In the genomic region with DNA sequence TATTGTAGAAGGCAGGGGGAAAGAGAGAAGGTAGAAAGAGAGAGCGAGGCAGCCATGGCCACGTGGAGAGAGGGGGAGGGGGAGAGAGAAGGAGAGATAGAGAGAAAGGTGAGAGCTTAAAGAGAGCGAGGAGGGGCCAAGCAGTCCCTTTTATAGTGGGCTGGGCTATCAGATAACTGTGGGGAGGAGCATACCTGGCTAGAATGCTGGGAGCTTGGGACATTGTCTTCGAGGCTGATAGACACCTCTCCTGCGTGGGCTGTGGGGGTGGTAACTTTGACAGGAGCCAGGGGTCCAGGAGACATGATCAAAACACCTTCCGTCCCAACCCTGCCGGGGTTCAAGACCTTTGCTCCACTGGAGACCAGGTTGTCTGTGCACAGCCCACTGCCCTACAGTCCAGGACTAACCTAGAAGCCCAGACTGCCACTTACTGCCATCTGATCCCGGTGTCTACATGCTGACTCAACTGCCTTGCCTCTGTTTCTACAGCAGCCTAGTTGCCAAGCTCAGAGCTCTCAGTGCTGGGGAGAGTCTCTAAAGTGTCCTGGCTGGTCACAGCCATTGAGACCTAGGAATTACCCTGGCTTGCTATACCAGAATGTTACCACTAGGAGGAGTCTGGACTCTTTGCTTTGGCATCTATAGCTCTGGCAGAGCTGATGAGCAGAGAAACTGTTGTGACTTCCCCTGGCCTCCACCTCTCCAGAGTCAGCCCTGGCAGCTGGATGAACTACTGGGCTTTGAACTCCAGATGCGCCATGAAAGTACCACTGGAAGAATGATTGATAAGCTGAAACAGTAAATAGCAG, we compare ENCODE assay signal across 8 mouse cellular contexts.
DNase-seq lines count a peak whose midpoint lies in the region; ATAC-seq and TF ChIP-seq lines count a peak whose summit lies in the region.

No protein-coding gene starts in this region.

- no peak for TF ChIP-seq EP300 in CH12.LX (IDR thresholded peaks at IDR 0.05; ENCODE audit: low read length)

- ATAC-seq in heart, embryonic 14.5 days (ENCODE audit: insufficient number of reproducible peaks, insufficient read depth, low FRiP score, low read depth) = peak; percentile 50
- peak; percentile 62; the same call in 1 of the 2 replicates for ATAC-seq in kidney, embryonic 15.5 days (replicated peaks; ENCODE audit: low FRiP score)
- ATAC-seq in liver, embryonic 11.5 days (replicated peaks; ENCODE audit: low FRiP score) = peak; percentile 64

- no peaks in the 10 kb centered on the region for H3K36me3 ChIP-seq in CH12.LX (replicated peaks in 1 of 2; ENCODE audit: control insufficient read depth in 1 of 2, insufficient read depth in 1 of 2, low read length in 1 of 2)
- H3K36me3 ChIP-seq in embryonic facial prominence, embryonic 10.5 days (replicated peaks) = no peaks in the 10 kb centered on the region
- no peaks in the 10 kb centered on the region for H3K36me3 ChIP-seq in heart, embryonic 14.5 days (ENCODE audit: control insufficient read depth, insufficient read depth, low read length)
- H3K36me3 ChIP-seq in kidney, embryonic 15.5 days = no peaks in the 10 kb centered on the region
- no peaks in the 10 kb centered on the region for H3K36me3 ChIP-seq in liver, embryonic 11.5 days (ENCODE audit: control insufficient read depth, insufficient read depth, low read length)

- 63% methylated on average over 9 of the region's 9 CpGs for WGBS in embryonic facial prominence, embryonic 10.5 days
- 57% methylated on average over 9 of the region's 9 CpGs for WGBS in heart, embryonic 14.5 days
- WGBS in kidney, embryonic 15.5 days = 68% methylated on average over 9 of the region's 9 CpGs
- WGBS in liver, embryonic 11.5 days = 62% methylated on average over 9 of the region's 9 CpGs

- H3K9me3 ChIP-seq in CH12.LX (replicated peaks; ENCODE audit: low read length) = no peaks in the 10 kb centered on the region
- H3K9me3 ChIP-seq in embryonic facial prominence, embryonic 10.5 days = no peaks in the 10 kb centered on the region
- H3K9me3 ChIP-seq in heart, embryonic 14.5 days (ENCODE audit: control insufficient read depth, low read length) = no peaks in the 10 kb centered on the region
- no peaks in the 10 kb centered on the region for H3K9me3 ChIP-seq in kidney, embryonic 15.5 days (replicated peaks)
- no peaks in the 10 kb centered on the region for H3K9me3 ChIP-seq in liver, embryonic 11.5 days (ENCODE audit: control insufficient read depth, low read length)

- no peaks in the 10 kb centered on the region for H3K79me2 ChIP-seq in CH12.LX (replicated peaks; ENCODE audit: control insufficient read depth, extremely low read depth, insufficient read depth, poor library complexity, severe bottlenecking)

- no peak overlapping the region for H3K9ac ChIP-seq in CH12.LX (ENCODE audit: insufficient read depth, low read depth)
- no peak overlapping the region for H3K9ac ChIP-seq in heart, embryonic 14.5 days (ENCODE audit: low read length)
- no peak overlapping the region for H3K9ac ChIP-seq in kidney, embryonic 15.5 days
- H3K9ac ChIP-seq in liver, embryonic 11.5 days (ENCODE audit: low read depth, low read length) = no peak overlapping the region

- no peak overlapping the region for H3K4me2 ChIP-seq in CH12.LX (ENCODE audit: insufficient read depth, low read depth, poor library complexity, severe bottlenecking)
- no peak overlapping the region for H3K4me2 ChIP-seq in heart, embryonic 14.5 days (ENCODE audit: low read length)
- H3K4me2 ChIP-seq in kidney, embryonic 15.5 days = no peak overlapping the region
- no peak overlapping the region for H3K4me2 ChIP-seq in liver, embryonic 11.5 days

- H3K4me1 ChIP-seq in CH12.LX (ENCODE audit: control insufficient read depth in 1 of 2, insufficient read depth in 2 of 2) = 0 out of 4 replicates have a peak, but pooled peaks cover 0 to 2% of the 10 kb centered on the region in 2 experiments
- peaks cover 8% of the 10 kb centered on the region; the same call in 1 of the 2 replicates for H3K4me1 ChIP-seq in embryonic facial prominence, embryonic 10.5 days
- peaks cover 3 to 4% of the 10 kb centered on the region in 2 experiments; a peak in 2 of 4 replicates for H3K4me1 ChIP-seq in heart, embryonic 14.5 days (ENCODE audit: control insufficient read depth in 2 of 2, insufficient read depth in 2 of 2, low read length in 2 of 2)
- 0 out of 2 replicates have a peak, but pooled peaks cover 3% of the 10 kb centered on the region for H3K4me1 ChIP-seq in kidney, embryonic 15.5 days
- no peaks in the 10 kb centered on the region; the same call in 1 of the 2 replicates for H3K4me1 ChIP-seq in liver, embryonic 11.5 days (replicated peaks; ENCODE audit: control insufficient read depth, insufficient read depth, low read length)

- in situ Hi-C loops in CH12.LX (cut with MboI; ENCODE audit: low pct_ligation_motif_present, low pct_unique_long_range_greater_than_20kb, low sequenced_read_pairs) = no loop called here

- peak; percentile 80 for DNase-seq in CH12.LX (ENCODE audit: extremely low read depth)
- peak; percentile 70 for DNase-seq in adrenal gland, adult 2 months
- DNase-seq in embryonic facial prominence, embryonic 10.5 days (ENCODE audit: low spot score) = peak; percentile 49
- peak; percentile 44 for DNase-seq in liver, embryonic 11.5 days (ENCODE audit: low spot score)
- DNase-seq in neural tube, embryonic 10.5 days (ENCODE audit: extremely low spot score, low spot score) = peak; percentile 41
- peak; percentile 61 for DNase-seq in yolk sac, embryonic 10.5 days (ENCODE audit: low spot score)

- no peak overlapping the region for H3K27ac ChIP-seq in CH12.LX (ENCODE audit: insufficient read depth, low read depth)
- H3K27ac ChIP-seq in embryonic facial prominence, embryonic 10.5 days (replicated peaks) = no peak overlapping the region
- H3K27ac ChIP-seq in heart, embryonic 14.5 days (replicated peaks in 1 of 2; ENCODE audit: control insufficient read depth in 1 of 2, insufficient read depth in 1 of 2, low read depth in 2 of 2, low read length in 2 of 2) = no peak overlapping the region
- H3K27ac ChIP-seq in kidney, embryonic 15.5 days = no peak overlapping the region
- no peak overlapping the region for H3K27ac ChIP-seq in liver, embryonic 11.5 days (ENCODE audit: low read depth, low read length)

- TF ChIP-seq CTCF in CH12.LX (conservative IDR thresholded peaks at IDR 0.05 in 1 of 2, IDR thresholded peaks at IDR 0.05 in 1 of 2; ENCODE audit: low read depth in 2 of 2, low read length in 2 of 2) = peak; percentile 96 to 98

- no peaks in the 10 kb centered on the region for H3K27me3 ChIP-seq in CH12.LX (replicated peaks)
- H3K27me3 ChIP-seq in embryonic facial prominence, embryonic 10.5 days (replicated peaks; ENCODE audit: low read depth, poor library complexity, severe bottlenecking) = no peaks in the 10 kb centered on the region
- H3K27me3 ChIP-seq in heart, embryonic 14.5 days (ENCODE audit: control insufficient read depth, insufficient read depth, low read length) = no peaks in the 10 kb centered on the region
- H3K27me3 ChIP-seq in kidney, embryonic 15.5 days = no peaks in the 10 kb centered on the region
- H3K27me3 ChIP-seq in liver, embryonic 11.5 days (replicated peaks; ENCODE audit: control insufficient read depth, insufficient read depth, low read length) = no peaks in the 10 kb centered on the region

- dilution Hi-C loops in CH12.LX (cut with MboI; ENCODE audit: extremely low pct_ligation_motif_present, extremely low pct_unique_long_range_greater_than_20kb, low sequenced_read_pairs) = no loop called here

- no peak overlapping the region for H3K4me3 ChIP-seq in CH12.LX (replicated peaks in 1 of 3; ENCODE audit: low read depth in 2 of 3, low read length in 2 of 3, poor library complexity in 1 of 3)
- H3K4me3 ChIP-seq in embryonic facial prominence, embryonic 10.5 days = no peak overlapping the region
- H3K4me3 ChIP-seq in heart, embryonic 14.5 days (ENCODE audit: control insufficient read depth in 1 of 2, insufficient read depth in 1 of 2, low read depth in 1 of 2, low read length in 2 of 2) = no peak overlapping the region
- no peak overlapping the region for H3K4me3 ChIP-seq in kidney, embryonic 15.5 days (replicated peaks)
- no peak overlapping the region for H3K4me3 ChIP-seq in liver, embryonic 11.5 days (ENCODE audit: low read depth, low read length)

- peak; percentile 94 for TF ChIP-seq RAD21 in CH12.LX (IDR thresholded peaks at IDR 0.05; ENCODE audit: low read depth, low read length)

- no peak for TF ChIP-seq POLR2A in CH12.LX (IDR thresholded peaks at IDR 0.05; ENCODE audit: low read depth, low read length)

TF ChIP-seq in CH12.LX, 34 proteins besides CTCF, POLR2A, EP300 and RAD21:
- 0 out of 2 replicates have a peak, but pooled peaks have one; percentile 17 for TF ChIP-seq MEF2A (IDR thresholded peaks at IDR 0.05; ENCODE audit: borderline replicate concordance, low read depth, low read length)
- TF ChIP-seq CHD1 (IDR thresholded peaks at IDR 0.05; ENCODE audit: low read depth, low read length) = no peak
- no peak for TF ChIP-seq CHD2 (IDR thresholded peaks at IDR 0.05; ENCODE audit: low read length)
- TF ChIP-seq SMC3 (IDR thresholded peaks at IDR 0.05; ENCODE audit: low read depth, low read length) = peak; percentile 97
- TF ChIP-seq ETS1 (conservative IDR thresholded peaks at IDR 0.05; ENCODE audit: low read depth, low read length) = no peak
- TF ChIP-seq ZC3H11A (IDR thresholded peaks at IDR 0.05; ENCODE audit: low read depth, low read length) = peak; percentile 81
